Mouse (Mus musculus): ENCODE data around the gene Rps21. TPM values are rescaled to one million over a fixed set of nuclear protein-coding genes. Genes with fewer than 3 reads are reported as not detected.
A peak's percentile ranks its signal among the peaks of the same experiment; 100 is the strongest.

Gene Rps21
- total and polyA plus RNA-seq, 3 experiments = 653 to 2,791 (median 1,622) TPM

- no peaks in the 10 kb centered on the region for H3K27me3 ChIP-seq (ENCODE audit: insufficient read depth, low read length)
- ATAC-seq (ENCODE audit: extremely low read depth, insufficient number of reproducible peaks, low FRiP score, poor library complexity, severe bottlenecking) (no peak), DNase-seq (ENCODE audit: low spot score) (no peak)
- peak overlapping the region; percentile 66 for H3K4me3 ChIP-seq (ENCODE audit: low read depth, low read length)
- TF ChIP-seq GATA2 (IDR thresholded peaks at IDR 0.05; ENCODE audit: borderline replicate concordance, low read depth, low read length) = no peak
- no peak for TF ChIP-seq TAL1 (conservative IDR thresholded peaks at IDR 0.05; ENCODE audit: low read depth, low read length)
- no peak for TF ChIP-seq CTCF (IDR thresholded peaks at IDR 0.05; ENCODE audit: low read depth, low read length)
- no peak for TF ChIP-seq POLR2AphosphoS5 (IDR thresholded peaks at IDR 0.05; ENCODE audit: insufficient replicate concordance, low read depth, low read length)
- no peak for TF ChIP-seq GATA1 (IDR thresholded peaks at IDR 0.05; ENCODE audit: borderline replicate concordance, low read length)
- H3K9me3 ChIP-seq (replicated peaks) = peaks cover 2% of the 10 kb centered on the region; the same call in 1 of the 2 replicates
- peaks cover 12% of the 10 kb centered on the region for H3K36me3 ChIP-seq (replicated peaks)
- peaks cover 87% of the 10 kb centered on the region for H3K4me1 ChIP-seq (ENCODE audit: insufficient read depth, low read depth, low read length)
These were observed 22.8 kb upstream of the Rps21 start for GRCm38 (mm10) chr2:180234353-180234752.

- DNase-seq (ENCODE audit: low spot score) (peak; percentile 79), ATAC-seq (ENCODE audit: extremely low read depth, insufficient number of reproducible peaks, low FRiP score, poor library complexity, severe bottlenecking) (peak; percentile 62)
- H3K27me3 ChIP-seq (ENCODE audit: insufficient read depth, low read length) = no peaks in the 10 kb centered on the region
- peaks cover 90% of the 10 kb centered on the region for H3K4me1 ChIP-seq (ENCODE audit: insufficient read depth, low read depth, low read length)
- peak overlapping the region; percentile 66 for H3K4me3 ChIP-seq (ENCODE audit: low read depth, low read length)
- peaks cover 2% of the 10 kb centered on the region; the same call in 1 of the 2 replicates for H3K9me3 ChIP-seq (replicated peaks)
- TF ChIP-seq GATA1 (IDR thresholded peaks at IDR 0.05; ENCODE audit: borderline replicate concordance, low read length) (no peak), TAL1 (conservative IDR thresholded peaks at IDR 0.05; ENCODE audit: low read depth, low read length) (no peak), GATA2 (IDR thresholded peaks at IDR 0.05; ENCODE audit: borderline replicate concordance, low read depth, low read length) (no peak), POLR2AphosphoS5 (IDR thresholded peaks at IDR 0.05; ENCODE audit: insufficient replicate concordance, low read depth, low read length) (no peak), CTCF (IDR thresholded peaks at IDR 0.05; ENCODE audit: low read depth, low read length) (no peak)
- H3K36me3 ChIP-seq (replicated peaks) = peaks cover 12% of the 10 kb centered on the region
These were observed 22.2 kb upstream of the Rps21 start for GRCm38 (mm10) chr2:180234980-180235379.

GRCm38 (mm10) chr2:180235788-180236187 is 21.4 kb upstream of the Rps21 start:
- no peak for DNase-seq (ENCODE audit: low spot score)
- H3K4me3 ChIP-seq (ENCODE audit: low read depth, low read length) = peak overlapping the region; percentile 66; the same call in 1 of the 2 replicates

DNA sequence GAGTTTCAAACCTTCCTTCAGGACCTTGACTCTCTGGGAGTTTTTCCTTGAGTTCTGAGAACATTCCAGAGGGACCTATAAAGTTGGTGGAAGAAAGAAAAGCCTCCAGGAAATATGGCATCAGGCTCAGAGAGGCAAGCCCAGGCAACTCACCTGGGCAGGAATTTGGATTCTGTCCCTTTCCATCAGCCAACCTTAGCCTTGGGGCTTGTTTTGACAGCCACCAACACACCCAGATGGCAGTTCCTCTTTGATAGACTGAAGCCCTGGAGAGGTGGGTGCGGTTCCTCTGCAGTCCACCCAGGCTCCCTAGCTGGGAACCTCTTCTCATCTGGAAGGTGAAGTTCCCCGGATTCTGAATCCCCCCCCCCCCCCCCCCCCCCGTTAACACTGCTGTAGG is 20.7 kb upstream of the Rps21 start:
- Histone ChIP-seq H3K4me3 (ENCODE audit: low read depth, low read length) (peak overlapping the region; percentile 66; the same call in 1 of the 2 replicates), H3K36me3 (replicated peaks) (peaks cover 12% of the 10 kb centered on the region), H3K27me3 (ENCODE audit: insufficient read depth, low read length) (no peaks in the 10 kb centered on the region), H3K9me3 (replicated peaks) (peaks cover 5% of the 10 kb centered on the region), H3K4me1 (ENCODE audit: insufficient read depth, low read depth, low read length) (peaks cover 80% of the 10 kb centered on the region)
- TF ChIP-seq TAL1 (conservative IDR thresholded peaks at IDR 0.05; ENCODE audit: low read depth, low read length) (no peak), POLR2AphosphoS5 (IDR thresholded peaks at IDR 0.05; ENCODE audit: insufficient replicate concordance, low read depth, low read length) (no peak), CTCF (IDR thresholded peaks at IDR 0.05; ENCODE audit: low read depth, low read length) (no peak), GATA1 (IDR thresholded peaks at IDR 0.05; ENCODE audit: borderline replicate concordance, low read length) (no peak), GATA2 (IDR thresholded peaks at IDR 0.05; ENCODE audit: borderline replicate concordance, low read depth, low read length) (no peak)
- peak; percentile 80 for DNase-seq (ENCODE audit: low spot score)
- peak; percentile 9 for ATAC-seq (ENCODE audit: extremely low read depth, insufficient number of reproducible peaks, low FRiP score, poor library complexity, severe bottlenecking)

More at GRCm38 (mm10) chr2:180235788-180236187, 21.4 kb upstream of the Rps21 start:
- H3K9me3 ChIP-seq (replicated peaks) = peaks cover 2% of the 10 kb centered on the region; the same call in 1 of the 2 replicates
- H3K27me3 ChIP-seq (ENCODE audit: insufficient read depth, low read length) = no peaks in the 10 kb centered on the region
- peaks cover 85% of the 10 kb centered on the region for H3K4me1 ChIP-seq (ENCODE audit: insufficient read depth, low read depth, low read length)
- no peak for TF ChIP-seq POLR2AphosphoS5 (IDR thresholded peaks at IDR 0.05; ENCODE audit: insufficient replicate concordance, low read depth, low read length)
- TF ChIP-seq CTCF (IDR thresholded peaks at IDR 0.05; ENCODE audit: low read depth, low read length) = no peak
- TF ChIP-seq GATA1 (IDR thresholded peaks at IDR 0.05; ENCODE audit: borderline replicate concordance, low read length) = no peak
- TF ChIP-seq TAL1 (conservative IDR thresholded peaks at IDR 0.05; ENCODE audit: low read depth, low read length) = no peak
- TF ChIP-seq GATA2 (IDR thresholded peaks at IDR 0.05; ENCODE audit: borderline replicate concordance, low read depth, low read length) = no peak
- H3K36me3 ChIP-seq (replicated peaks) = peaks cover 12% of the 10 kb centered on the region
- no peak for ATAC-seq (ENCODE audit: extremely low read depth, insufficient number of reproducible peaks, low FRiP score, poor library complexity, severe bottlenecking)

- Histone ChIP-seq H3K4me1 (ENCODE audit: insufficient read depth, low read depth, low read length) (peaks cover 76% of the 10 kb centered on the region), H3K4me3 (ENCODE audit: low read depth, low read length) (peak overlapping the region; percentile 3; the same call in 1 of the 2 replicates), H3K9me3 (replicated peaks) (peaks cover 9% of the 10 kb centered on the region), H3K36me3 (replicated peaks) (peaks cover 12% of the 10 kb centered on the region), H3K27me3 (ENCODE audit: insufficient read depth, low read length) (no peaks in the 10 kb centered on the region)
- ATAC-seq (ENCODE audit: extremely low read depth, insufficient number of reproducible peaks, low FRiP score, poor library complexity, severe bottlenecking) (peak; percentile 69), DNase-seq (ENCODE audit: low spot score) (peak; percentile 84)
- no peak for TF ChIP-seq GATA1 (IDR thresholded peaks at IDR 0.05; ENCODE audit: borderline replicate concordance, low read length)
- TF ChIP-seq GATA2 (IDR thresholded peaks at IDR 0.05; ENCODE audit: borderline replicate concordance, low read depth, low read length) = no peak
- peak; percentile 85 for TF ChIP-seq TAL1 (conservative IDR thresholded peaks at IDR 0.05; ENCODE audit: low read depth, low read length)
These were observed 20.2 kb upstream of the Rps21 start for GRCm38 (mm10) chr2:180236930-180237329.

GRCm38 (mm10) chr2:180237601-180238345 is 19.4 kb upstream of the Rps21 start:
- H3K36me3 ChIP-seq (replicated peaks) = peaks cover 9% of the 10 kb centered on the region
- H3K27me3 ChIP-seq (ENCODE audit: insufficient read depth, low read length) = no peaks in the 10 kb centered on the region
- H3K4me1 ChIP-seq (ENCODE audit: insufficient read depth, low read depth, low read length) = peaks cover 74% of the 10 kb centered on the region
- ATAC-seq (ENCODE audit: extremely low read depth, insufficient number of reproducible peaks, low FRiP score, poor library complexity, severe bottlenecking) (no peak), DNase-seq (ENCODE audit: low spot score) (no peak)
- TF ChIP-seq GATA2 (IDR thresholded peaks at IDR 0.05; ENCODE audit: borderline replicate concordance, low read depth, low read length) = no peak
- TF ChIP-seq POLR2AphosphoS5 (IDR thresholded peaks at IDR 0.05; ENCODE audit: insufficient replicate concordance, low read depth, low read length) = no peak
- TF ChIP-seq TAL1 (conservative IDR thresholded peaks at IDR 0.05; ENCODE audit: low read depth, low read length) = no peak
- TF ChIP-seq CTCF (IDR thresholded peaks at IDR 0.05; ENCODE audit: low read depth, low read length) = no peak
- TF ChIP-seq GATA1 (IDR thresholded peaks at IDR 0.05; ENCODE audit: borderline replicate concordance, low read length) = no peak
- peaks cover 11% of the 10 kb centered on the region for H3K9me3 ChIP-seq (replicated peaks)
- no peak overlapping the region; the same call in 1 of the 2 replicates for H3K4me3 ChIP-seq (ENCODE audit: low read depth, low read length)
